Mouse (Mus musculus) E14TG2a.4 (cell line): Measurements from ENCODE around the gene Rpl36al.

Experiments
- CTCF ChIP-seq: conservative IDR thresholded peaks from 2 replicates; pipeline ENCODE4 v1.5.1; 2014; ENCODE audit warnings: low read length
- POU5F1 ChIP-seq: IDR thresholded peaks from 2 replicates; pipeline ENCODE4 v1.6.1; 2014; ENCODE audit warnings: low read length, borderline replicate concordance

DNA sequence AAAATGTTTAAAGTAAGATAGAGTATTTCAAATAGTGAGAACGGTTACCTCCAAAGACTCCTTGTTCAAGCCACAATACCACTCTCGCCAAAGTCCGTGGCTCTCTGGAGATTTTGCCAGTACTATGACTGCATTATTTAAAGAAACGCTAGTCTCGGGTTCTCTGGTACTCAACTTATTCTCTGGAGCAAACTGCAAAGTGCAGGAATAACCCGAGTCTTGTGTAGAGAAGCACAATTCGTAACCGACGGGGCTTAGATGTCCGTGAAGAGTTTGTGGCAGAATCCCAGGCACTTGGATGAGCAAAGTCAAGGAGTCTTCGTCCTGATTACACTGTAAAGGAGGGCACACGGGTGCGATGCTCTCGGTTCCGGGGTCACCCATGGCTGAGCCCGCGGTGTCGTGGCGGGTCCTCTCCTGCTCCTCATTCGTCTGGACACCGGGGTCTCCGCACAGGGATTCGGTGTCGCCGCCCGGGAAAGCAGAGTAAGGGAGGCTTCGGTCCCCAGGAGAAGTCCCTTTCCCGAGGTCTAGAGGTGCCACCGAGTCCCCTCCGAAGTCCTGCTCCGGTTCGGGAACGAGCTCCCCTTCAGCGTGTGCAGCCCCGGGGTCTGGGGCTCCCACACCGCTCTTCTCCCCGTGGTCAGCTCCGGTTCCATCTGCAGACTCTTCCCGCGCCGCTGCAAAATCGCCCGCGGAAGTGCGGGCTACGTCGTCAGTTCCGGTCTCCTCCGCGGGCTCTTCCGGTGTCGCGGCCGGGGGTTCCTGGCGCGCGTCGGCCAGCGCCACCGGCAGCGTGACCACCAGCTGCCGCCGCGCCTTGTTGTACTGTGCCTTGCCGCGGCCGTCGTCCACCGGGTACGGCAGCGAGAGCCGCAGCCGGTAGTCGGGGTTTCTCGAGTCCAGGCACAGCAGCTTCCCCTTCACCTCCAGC lies 12.8 kb upstream of the Rpl36al start, which contains the start of gene Gm49383:
- TF ChIP-seq CTCF (no peak), POU5F1 (no peak)
